ENCODE assay signal across 9 mouse cellular contexts in genomic region chr6:117916205-117916736, GRCm38 (mm10). TPM values are rescaled to one million over a fixed set of nuclear protein-coding genes. Genes with fewer than 3 reads are reported as not detected.
DNase-seq lines count a peak whose midpoint lies in the region; ATAC-seq and TF ChIP-seq lines count a peak whose summit lies in the region.
"Had no signal": no experiment of that assay in that cellular context is flagged by ENCODE, and none has a peak within 500 bp of the region (broad histone marks: within the 10 kb centered on the region; RNA-seq: fewer than 3 reads in every experiment).

No protein-coding gene starts in this region.

- H3K27me3 ChIP-seq in cerebellum, adult 2 months (ENCODE audit: control insufficient read depth, insufficient read depth, low read length) = no peaks in the 10 kb centered on the region
- H3K27me3 ChIP-seq in testis, adult 2 months (ENCODE audit: control insufficient read depth, insufficient read depth, low read length) = no peaks in the 10 kb centered on the region
- H3K27me3 ChIP-seq in liver, adult 2 months (ENCODE audit: control insufficient read depth, insufficient read depth, low read length) = no peaks in the 10 kb centered on the region
- no peaks in the 10 kb centered on the region for H3K27me3 ChIP-seq in stomach, postnatal 0 days (ENCODE audit: control insufficient read depth, insufficient read depth, low read length)

- H3K9ac ChIP-seq in liver, adult 2 months (ENCODE audit: low read depth, low read length) = peak overlapping the region; percentile 48
- peak overlapping the region; percentile 76 for H3K9ac ChIP-seq in stomach, postnatal 0 days (ENCODE audit: low read length)

- no peak for ATAC-seq in stomach, postnatal 0 days (ENCODE audit: low FRiP score, low TSS enrichment)

- H3K9me3 ChIP-seq in stomach, postnatal 0 days (ENCODE audit: control insufficient read depth, low read length) = no peaks in the 10 kb centered on the region

- peak overlapping the region; percentile 69 for H3K4me2 ChIP-seq in stomach, postnatal 0 days (replicated peaks; ENCODE audit: low read depth)

- no peak overlapping the region for H3K27ac ChIP-seq in cerebellum, adult 2 months (ENCODE audit: insufficient read depth, low read length)
- H3K27ac ChIP-seq in testis, adult 2 months (ENCODE audit: control insufficient read depth, insufficient read depth, low read depth, low read length) = 0 out of 2 replicates have a peak overlapping the region, but pooled peaks have one; percentile 21
- peak overlapping the region; percentile 89 for H3K27ac ChIP-seq in liver, adult 2 months (replicated peaks; ENCODE audit: insufficient read depth, low read depth, low read length)
- peak overlapping the region; percentile 98 for H3K27ac ChIP-seq in stomach, postnatal 0 days (replicated peaks)

- peak overlapping the region; percentile 72 for H3K4me3 ChIP-seq in cerebellum, adult 2 months (replicated peaks; ENCODE audit: insufficient read depth, low read depth, low read length)
- peak overlapping the region; percentile 94 for H3K4me3 ChIP-seq in testis, adult 2 months (ENCODE audit: control insufficient read depth, low read depth, low read length)
- peak overlapping the region; percentile 68 for H3K4me3 ChIP-seq in liver, adult 2 months (ENCODE audit: insufficient read depth, low read depth, low read length)
- peak overlapping the region; percentile 63 for H3K4me3 ChIP-seq in stomach, postnatal 0 days (ENCODE audit: low read depth, low read length)

- no peaks in the 10 kb centered on the region; the same call in none of the 2 replicates for H3K36me3 ChIP-seq in testis, adult 2 months (ENCODE audit: control insufficient read depth, insufficient read depth, low read length)
- peaks cover 16% of the 10 kb centered on the region for H3K36me3 ChIP-seq in liver, adult 2 months (ENCODE audit: control insufficient read depth, insufficient read depth, low read length)
- no peaks in the 10 kb centered on the region for H3K36me3 ChIP-seq in stomach, postnatal 0 days (ENCODE audit: control insufficient read depth, insufficient read depth, low read length)

- no peaks in the 10 kb centered on the region; the same call in 1 of the 2 replicates for H3K4me1 ChIP-seq in cerebellum, adult 2 months (ENCODE audit: control insufficient read depth, insufficient read depth, low read length)
- H3K4me1 ChIP-seq in testis, adult 2 months (ENCODE audit: control insufficient read depth, insufficient read depth, low read length) = peaks cover 4% of the 10 kb centered on the region; the same call in 1 of the 2 replicates
- H3K4me1 ChIP-seq in liver, adult 2 months (ENCODE audit: control insufficient read depth, insufficient read depth, low read length) = peaks cover 16% of the 10 kb centered on the region
- no peaks in the 10 kb centered on the region for H3K4me1 ChIP-seq in stomach, postnatal 0 days (replicated peaks; ENCODE audit: control insufficient read depth, insufficient read depth)

- intact Hi-C loops in gastrocnemius, postnatal 36 days (cut with DNase I) = loop anchor here (5.0 kb wide), 2 partner anchors 39 to 74 kb away; partner anchors contain the start of gene Zfp637

- TF ChIP-seq CTCF in cerebellum, adult 2 months (IDR thresholded peaks at IDR 0.05; ENCODE audit: borderline replicate concordance, insufficient read depth, low read depth, low read length) = no peak
- no peak for TF ChIP-seq CTCF in testis, adult 2 months (IDR thresholded peaks at IDR 0.05; ENCODE audit: control insufficient read depth, insufficient read depth, insufficient replicate concordance, low read depth, low read length)
- no peak for TF ChIP-seq CTCF in liver, adult 2 months (IDR thresholded peaks at IDR 0.05; ENCODE audit: low read depth, low read length)
- TF ChIP-seq CTCF in stomach, postnatal 0 days (IDR thresholded peaks at IDR 0.05; ENCODE audit: low read depth) = no peak

- no peak for TF ChIP-seq POLR2A in cerebellum, adult 2 months (IDR thresholded peaks at IDR 0.05; ENCODE audit: borderline replicate concordance, insufficient read depth, low read length)
- TF ChIP-seq POLR2A in testis, adult 2 months (IDR thresholded peaks at IDR 0.05; ENCODE audit: control insufficient read depth, low read depth, low read length) = no peak
- no peak for TF ChIP-seq POLR2A in liver, adult 2 months (IDR thresholded peaks at IDR 0.05; ENCODE audit: extremely low read depth, insufficient read depth, low read length)

- peaks cover 21% of the 10 kb centered on the region for H3K79me2 ChIP-seq in liver, adult 2 months (ENCODE audit: control insufficient read depth, insufficient read depth, low read length)

- no peak for DNase-seq in cerebellum, adult 2 months
- no peak for DNase-seq in cerebellum, postnatal 25 days
- DNase-seq in testis, postnatal 14 days (ENCODE audit: low spot score) = no peak
- DNase-seq in liver, adult 2 months (ENCODE audit: extremely low read depth, low read depth, low spot score) = no peak
- no peak for DNase-seq in stomach, postnatal 0 days (ENCODE audit: low spot score)
- no peak for DNase-seq in gastrocnemius, postnatal 36 days
- DNase-seq in thymus, postnatal 10 days (ENCODE audit: low spot score in 2 of 2) = no peak

- no peak for TF ChIP-seq EP300 in stomach, postnatal 0 days (optimal IDR thresholded peaks at IDR 0.05)

- WGBS in cerebellum, adult 2 months = under 1% methylated on average over 12 of the region's 12 CpGs
- WGBS in liver, adult 2 months = under 1% methylated on average over 12 of the region's 12 CpGs
- under 1% methylated on average over 12 of the region's 12 CpGs for WGBS in stomach, postnatal 0 days

RNA-seq across cellular contexts. Expression of gene Hnrnpf, which starts 16.1 kb away (rescaled TPM):
- 119 and 129 TPM in 2 replicates for polyA plus RNA-seq in cerebellum, adult 2 months (2012; rRNA removed)
- polyA plus RNA-seq in testis, adult 2 months (2012; rRNA removed) = 286 and 325 TPM in 2 replicates
- total RNA-seq in liver, adult 2 months (2014; rRNA removed) = 188 and 197 TPM in 2 replicates
- 88.2 and 89.3 TPM in 2 replicates for polyA plus RNA-seq in liver, adult 2 months (2012; rRNA removed)
- polyA plus RNA-seq in stomach, postnatal 0 days (2015; fragmentation: Nextera tagmentation; extraction: Ambion mirVana) = 388 and 401 TPM in 2 replicates
- 10 to 100 TPM; 83.2 to 98.9 TPM for total RNA-seq in gastrocnemius, postnatal 36 days (2021)

RNA-seq across cellular contexts. Expression of gene Fxyd4, which starts 21.2 kb away (rescaled TPM):
- not detected in 2 replicates for polyA plus RNA-seq in cerebellum, adult 2 months (2012; rRNA removed)
- 3.6 TPM in 1 of 2 replicates, not detected in the other for polyA plus RNA-seq in testis, adult 2 months (2012; rRNA removed)
- not detected in 2 replicates for total RNA-seq in liver, adult 2 months (2014; rRNA removed)
- 0.18 TPM in 1 of 2 replicates, not detected in the other for polyA plus RNA-seq in liver, adult 2 months (2012; rRNA removed)
- 4.2 and 5.8 TPM in 2 replicates for polyA plus RNA-seq in stomach, postnatal 0 days (2015; fragmentation: Nextera tagmentation; extraction: Ambion mirVana)
- not detected for total RNA-seq in gastrocnemius, postnatal 36 days (2021)
- total RNA-seq: megakaryocyte-erythroid progenitor cell, adult 5-6 weeks had no signal

RNA-seq across cellular contexts. Expression of gene Zfp239, which starts 54.4 kb away (rescaled TPM):
- 18.4 and 19.8 TPM in 2 replicates for polyA plus RNA-seq in cerebellum, adult 2 months (2012; rRNA removed)
- 4.6 TPM in 2 replicates for polyA plus RNA-seq in testis, adult 2 months (2012; rRNA removed)
- total RNA-seq in liver, adult 2 months (2014; rRNA removed) = 0.07 and 0.09 TPM in 2 replicates
- 0.05 TPM in 1 of 2 replicates, not detected in the other for polyA plus RNA-seq in liver, adult 2 months (2012; rRNA removed)
- polyA plus RNA-seq in stomach, postnatal 0 days (2015; fragmentation: Nextera tagmentation; extraction: Ambion mirVana) = 1.7 and 2.0 TPM in 2 replicates
- total RNA-seq in gastrocnemius, postnatal 36 days (2021) = under 1 TPM; 0.23 to 0.37 TPM
